Mouse (Mus musculus) limb, embryonic 11.5 days (tissue): Measurements from ENCODE around the gene Atp5k. TPM values are rescaled to one million over a fixed set of nuclear protein-coding genes. Genes with fewer than 3 reads are reported as not detected.

Experiments used
- ATAC-seq: fragments of 200-750 bp; cut with Nextera tagmentation; 2 replicates; pipeline ENCODE4 v1.8.0; 2017; ENCODE audit warnings: low read depth; ENCODE audit not compliant: insufficient number of reproducible peaks, low FRiP score, low TSS enrichment
- DNase-seq: peaks from one replicate; pipeline ENCODE4 v3.0.0-alpha.2; 2015; ENCODE audit warnings: low spot score
- H3K27ac ChIP-seq: fragments of 300-500 bp; sonication (generic); replicated peaks from 2 replicates; pipeline ENCODE4 v1.5.1; 2014; ENCODE audit warnings: low read depth, mild to moderate bottlenecking, low read length
- H3K27me3 ChIP-seq: fragments of 300-500 bp; sonication (generic); 2 replicates; pipeline ENCODE4 v1.6.1; 2014; ENCODE audit warnings: mild to moderate bottlenecking, low read length, mixed read lengths; ENCODE audit not compliant: control insufficient read depth, insufficient read depth
- H3K36me3 ChIP-seq: fragments of 300-500 bp; sonication (generic); 2 replicates; pipeline ENCODE4 v1.6.1; 2014; ENCODE audit warnings: mild to moderate bottlenecking, low read length, moderate library complexity, mixed read lengths; ENCODE audit not compliant: control insufficient read depth, insufficient read depth
- H3K4me1 ChIP-seq: fragments of 300-500 bp; sonication (generic); 2 replicates; pipeline ENCODE4 v1.6.1; 2014; ENCODE audit warnings: low read length, mixed read lengths; ENCODE audit not compliant: control insufficient read depth, insufficient read depth
- H3K4me2 ChIP-seq: fragments of 300-500 bp; sonication (generic); 2 replicates; pipeline ENCODE4 v1.6.1; 2014; ENCODE audit warnings: low read depth, mild to moderate bottlenecking, moderate library complexity; ENCODE audit not compliant: severe bottlenecking
- H3K4me3 ChIP-seq: fragments of 300-500 bp; sonication (generic); 2 replicates; pipeline ENCODE4 v1.5.1; 2014; ENCODE audit warnings: low read depth, low read length
- H3K9ac ChIP-seq: fragments of 300-500 bp; sonication (generic); 2 replicates; pipeline ENCODE4 v1.6.1; 2014; ENCODE audit warnings: mild to moderate bottlenecking, low read length
- H3K9me3 ChIP-seq: fragments of 300-500 bp; sonication (generic); 2 replicates; pipeline ENCODE4 v1.6.1; 2016; ENCODE audit warnings: low read length; ENCODE audit not compliant: control insufficient read depth
- WGBS: fragments of 180-500 bp; shearing (Covaris S2); extraction: QIAGEN DNeasy Blood & Tissue Kit; methylation state at CpG from one replicate; pipeline ENCODE4 v1.1.7; 2014; 5-methylcytosine and 5-hydroxymethylcytosine counted together
- polyA plus RNA-seq: library from polyadenylated mRNA; unstranded; fragments of >200 nt; fragmentation: Nextera tagmentation; extraction: Ambion mirVana; gene quantifications from 2 replicates; pipeline ENCODE4 v1.2.1, GENCODE M21; 2014

The Atp5k gene
- polyA plus RNA-seq, 1 experiment from 2014 or later, result 470 TPM

GRCm38 (mm10) chr5:108405460-108405859 lies 28.8 kb downstream of the Atp5k start:
- WGBS, result 68% methylated on average over 1 of the region's 1 CpGs
- no peak for DNase-seq

GRCm38 (mm10) chr5:108403453-108403852 lies 30.8 kb downstream of the Atp5k start:
- no peak overlapping the region for H3K4me3 ChIP-seq
- no peaks in the 10 kb centered on the region for H3K9me3 ChIP-seq
- no peak for ATAC-seq
- no peak for DNase-seq
- no peak overlapping the region for H3K9ac ChIP-seq
- no peaks in the 10 kb centered on the region for H3K36me3 ChIP-seq
- H3K27me3 ChIP-seq, result no peaks in the 10 kb centered on the region
- no peaks in the 10 kb centered on the region for H3K4me1 ChIP-seq
- H3K4me2 ChIP-seq, result no peak overlapping the region
- no peak overlapping the region for H3K27ac ChIP-seq
- WGBS, result 76% methylated on average over 4 of the region's 4 CpGs

More at GRCm38 (mm10) chr5:108405460-108405859, 28.8 kb downstream of the Atp5k start:
- H3K9me3 ChIP-seq, result no peaks in the 10 kb centered on the region
- H3K27ac ChIP-seq, result no peak overlapping the region
- H3K4me3 ChIP-seq, result no peak overlapping the region
- no peaks in the 10 kb centered on the region for H3K4me1 ChIP-seq
- no peak overlapping the region for H3K9ac ChIP-seq
- ATAC-seq, result no peak
- no peaks in the 10 kb centered on the region for H3K27me3 ChIP-seq
- no peak overlapping the region for H3K4me2 ChIP-seq
- H3K36me3 ChIP-seq, result no peaks in the 10 kb centered on the region

DNA sequence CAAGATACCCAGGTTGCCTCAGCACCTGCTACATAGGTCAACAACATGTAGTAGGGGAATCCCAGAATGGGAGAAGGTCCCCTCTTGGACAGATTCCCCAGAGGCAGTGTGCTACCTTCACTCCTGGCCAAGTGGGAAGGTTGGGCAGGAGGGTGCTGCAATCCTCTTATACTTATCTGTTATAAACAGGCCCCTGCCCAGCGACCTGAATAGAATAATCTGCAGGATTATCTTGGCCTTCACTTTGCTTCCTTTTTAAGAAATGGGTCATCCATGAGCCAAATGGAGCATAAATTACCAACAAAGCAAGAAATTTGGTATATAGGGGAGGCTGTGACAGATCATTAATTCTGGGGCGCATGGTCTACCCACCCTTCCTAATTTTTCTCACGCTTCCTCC lies 44.5 kb downstream of the Atp5k start:
- H3K36me3 ChIP-seq, result no peaks in the 10 kb centered on the region

DNA sequence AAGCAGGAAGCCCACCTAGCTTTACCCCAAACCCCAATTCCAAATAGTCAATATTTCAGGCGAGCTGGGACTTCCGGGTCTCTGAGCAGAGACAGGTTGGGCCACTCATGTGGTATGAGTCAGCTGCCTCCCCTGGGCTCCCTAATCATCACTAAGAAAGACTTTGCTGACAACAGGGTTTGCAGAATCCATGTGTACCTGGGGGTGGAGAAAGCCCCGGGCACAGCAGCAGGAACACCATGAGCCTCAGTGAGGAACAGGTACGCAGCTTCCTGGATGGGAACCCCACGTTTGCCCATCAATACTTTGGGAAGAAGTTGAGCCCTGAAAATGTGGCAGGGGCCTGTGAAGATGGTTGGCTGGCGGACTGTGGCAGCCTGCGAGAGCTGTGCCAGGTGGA lies 46.0 kb downstream of the Atp5k start, which contains the start of gene Pde6b:
Gene Pde6b, plus strand, starts transcription at position 191 of the 400 bp plus-strand sequence.
- Histone ChIP-seq H3K27me3 (no peaks in the 10 kb centered on the region), H3K4me1 (no peaks in the 10 kb centered on the region), H3K27ac (no peak within 1 kb of the TSS), H3K4me3 (no peak within 1 kb of the TSS), H3K9me3 (no peaks in the 10 kb centered on the region), H3K36me3 (no peaks in the 10 kb centered on the region), H3K9ac (no peak within 1 kb of the TSS), H3K4me2 (no peak within 1 kb of the TSS)
- ATAC-seq (no peak), DNase-seq (no peak)
- 79% methylated on average over 7 of the region's 7 CpGs for WGBS

More for the DNA sequence above, 44.5 kb downstream of the Atp5k start:
- Histone ChIP-seq H3K4me3 (no peak overlapping the region), H3K27me3 (no peaks in the 10 kb centered on the region), H3K27ac (no peak overlapping the region), H3K4me1 (no peaks in the 10 kb centered on the region), H3K9ac (no peak overlapping the region), H3K4me2 (no peak overlapping the region), H3K9me3 (no peaks in the 10 kb centered on the region)
- ATAC-seq (no peak), DNase-seq (no peak)
- 73% methylated on average over 3 of the region's 3 CpGs for WGBS

DNA sequence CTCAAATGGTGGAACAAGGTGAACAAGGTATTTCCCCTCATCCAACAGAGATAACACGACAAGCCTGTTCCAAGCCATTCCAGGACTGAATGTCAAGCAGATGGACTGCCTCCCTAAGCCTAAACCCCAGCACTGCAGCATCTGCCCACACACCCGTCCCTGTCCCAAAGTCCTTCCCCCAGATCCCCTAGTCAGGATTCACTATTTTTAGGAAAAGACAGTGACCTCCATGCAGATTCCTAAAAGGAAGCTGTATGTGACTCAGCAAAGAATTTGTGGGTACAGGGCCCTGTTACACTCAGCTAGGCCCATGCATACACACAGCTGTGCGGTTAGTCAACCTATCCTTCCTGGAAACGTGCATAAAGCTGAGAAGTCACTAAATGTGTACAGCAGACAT lies 47.8 kb downstream of the Atp5k start:
- ATAC-seq, result no peak

DNA sequence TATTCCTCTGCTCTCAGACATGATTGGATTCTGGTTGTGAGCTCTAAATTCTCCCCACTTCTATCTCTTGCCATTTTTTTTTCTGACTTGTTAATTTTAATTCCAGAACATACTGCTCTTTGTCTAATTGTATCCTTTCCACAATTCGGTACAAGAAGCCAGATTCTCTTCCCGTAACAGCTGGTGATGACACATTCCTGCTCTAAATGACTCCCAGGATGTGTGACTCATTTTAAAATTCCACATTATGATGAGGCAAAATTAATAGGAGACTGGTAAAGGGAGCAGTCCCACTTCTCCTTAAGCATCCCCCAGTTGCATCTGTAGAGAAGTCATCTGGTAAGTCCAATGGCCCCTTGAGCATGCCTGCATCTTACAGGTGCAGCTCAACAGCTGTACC lies 48.6 kb downstream of the Atp5k start:
- H3K36me3 ChIP-seq, result no peaks in the 10 kb centered on the region
- ATAC-seq, result no peak
- H3K4me1 ChIP-seq, result no peaks in the 10 kb centered on the region
- DNase-seq, result no peak
- H3K9me3 ChIP-seq, result no peaks in the 10 kb centered on the region
- H3K4me3 ChIP-seq, result no peak overlapping the region
- no peak overlapping the region for H3K9ac ChIP-seq
- H3K27ac ChIP-seq, result no peak overlapping the region
- H3K27me3 ChIP-seq, result no peaks in the 10 kb centered on the region
- no peak overlapping the region for H3K4me2 ChIP-seq
- WGBS, result 85% methylated on average over 2 of the region's 2 CpGs

More for the DNA sequence above, 47.8 kb downstream of the Atp5k start:
- Histone ChIP-seq H3K27ac (no peak overlapping the region), H3K9me3 (no peaks in the 10 kb centered on the region), H3K4me3 (no peak overlapping the region), H3K27me3 (no peaks in the 10 kb centered on the region), H3K4me1 (no peaks in the 10 kb centered on the region), H3K36me3 (no peaks in the 10 kb centered on the region), H3K9ac (no peak overlapping the region), H3K4me2 (no peak overlapping the region)
- 76% methylated on average over 4 of the region's 4 CpGs for whole genome bisulfite sequencing
- DNase-seq, result no peak

Other genes starting within 250 kb of the Atp5k start
- 53.0 and 58.0 TPM in 2 replicates for gene Dr1, start 165.6 kb downstream of the Atp5k start, polyA plus RNA-seq
- gene Pigg, start 121.8 kb downstream of the Atp5k start, polyA plus RNA-seq, result 3.1 and 3.6 TPM in 2 replicates
- gene Gm42517, start 66.5 kb downstream of the Atp5k start, polyA plus RNA-seq, result not detected in 2 replicates
- gene Pde6b, start 46.1 kb downstream of the Atp5k start, polyA plus RNA-seq, result 0.13 and 0.34 TPM in 2 replicates
- 0.15 and 0.31 TPM in 2 replicates for gene Mfsd7a, start 14.4 kb upstream of the Atp5k start, polyA plus RNA-seq
- gene Pcgf3, start 26.8 kb upstream of the Atp5k start, polyA plus RNA-seq, result 29.1 TPM in 2 replicates
- 0.17 TPM in 1 of 2 replicates, not detected in the other for gene Cplx1, start 115.6 kb upstream of the Atp5k start, polyA plus RNA-seq
- 45.9 and 46.4 TPM in 2 replicates for gene Gak, start 195.3 kb upstream of the Atp5k start, polyA plus RNA-seq
- 16.5 and 18.3 TPM in 2 replicates for gene Tmem175, start 195.3 kb upstream of the Atp5k start, polyA plus RNA-seq
- 14.3 and 14.5 TPM in 2 replicates for gene Idua, start 225.9 kb upstream of the Atp5k start, polyA plus RNA-seq
- gene Dgkq, start 235.2 kb upstream of the Atp5k start, polyA plus RNA-seq, result 8.5 and 11.3 TPM in 2 replicates
- gene Slc26a1, start 241.1 kb upstream of the Atp5k start, polyA plus RNA-seq, result 0.55 and 0.84 TPM in 2 replicates